Mouse (Mus musculus): Measurements from ENCODE around the gene Carnmt1. TPM values are rescaled to one million over a fixed set of nuclear protein-coding genes. Genes with fewer than 3 reads are reported as not detected.
A peak's percentile ranks its signal among the peaks of the same experiment; 100 is the strongest.
"Not testable (repeated sequence)": the region's sequence is repeated elsewhere in the genome, so short reads cannot be mapped to it uniquely, and the experiment has no call there.

Carnmt1 gene
- polyA plus RNA-seq, 1 experiment = 49.5 TPM

- no peaks in the 10 kb centered on the region for H3K9me3 ChIP-seq (replicated peaks; ENCODE audit: control insufficient read depth, insufficient read depth, low read length, poor library complexity, severe bottlenecking)
- H3K27me3 ChIP-seq (ENCODE audit: control insufficient read depth, insufficient read depth, low read length, poor library complexity, severe bottlenecking) = no peaks in the 10 kb centered on the region
- H3K36me3 ChIP-seq (ENCODE audit: control insufficient read depth, insufficient read depth, low read length, poor library complexity, severe bottlenecking) = no peaks in the 10 kb centered on the region; the same call in 1 of the 2 replicates
- no peak overlapping the region for H3K27ac ChIP-seq (ENCODE audit: insufficient read depth, low read length)
- peaks cover 2% of the 10 kb centered on the region for H3K4me1 ChIP-seq (ENCODE audit: control insufficient read depth, insufficient read depth, low read length)
- no peak overlapping the region for H3K4me3 ChIP-seq (ENCODE audit: low read depth, low read length)
- no peak for TF ChIP-seq POLR2A (IDR thresholded peaks at IDR 0.05; ENCODE audit: insufficient read depth, low read length)
- TF ChIP-seq EP300 (IDR thresholded peaks at IDR 0.05; ENCODE audit: insufficient read depth, low read depth, low read length) = no peak
- TF ChIP-seq CTCF (IDR thresholded peaks at IDR 0.05; ENCODE audit: low read depth, low read length) = no peak
- H3K9ac ChIP-seq (ENCODE audit: low read depth, poor library complexity, severe bottlenecking) = no peak overlapping the region
Observed at GRCm38 (mm10) chr19:18708101-18708500, 37.5 kb downstream of the Carnmt1 start.

- H3K4me3 ChIP-seq (ENCODE audit: low read depth, low read length) = no peak overlapping the region
- H3K9me3 ChIP-seq (replicated peaks; ENCODE audit: control insufficient read depth, insufficient read depth, low read length, poor library complexity, severe bottlenecking) = no peaks in the 10 kb centered on the region
- no peaks in the 10 kb centered on the region for H3K27me3 ChIP-seq (ENCODE audit: control insufficient read depth, insufficient read depth, low read length, poor library complexity, severe bottlenecking)
- peaks cover 2% of the 10 kb centered on the region for H3K4me1 ChIP-seq (ENCODE audit: control insufficient read depth, insufficient read depth, low read length)
- H3K27ac ChIP-seq (ENCODE audit: insufficient read depth, low read length) = no peak overlapping the region; the same call in 1 of the 2 replicates
- no peak overlapping the region for H3K9ac ChIP-seq (ENCODE audit: low read depth, poor library complexity, severe bottlenecking)
- H3K36me3 ChIP-seq (ENCODE audit: control insufficient read depth, insufficient read depth, low read length, poor library complexity, severe bottlenecking) = peaks cover 5% of the 10 kb centered on the region; the same call in 1 of the 2 replicates
- TF ChIP-seq POLR2A (IDR thresholded peaks at IDR 0.05; ENCODE audit: insufficient read depth, low read length) = no peak
- peak; percentile 82; the same call in 1 of the 2 replicates for TF ChIP-seq EP300 (IDR thresholded peaks at IDR 0.05; ENCODE audit: insufficient read depth, low read depth, low read length)
- TF ChIP-seq CTCF (IDR thresholded peaks at IDR 0.05; ENCODE audit: low read depth, low read length) = no peak
Observed at GRCm38 (mm10) chr19:18710903-18711302, 40.3 kb downstream of the Carnmt1 start.

GRCm38 (mm10) chr19:18711589-18711988 lies 41.0 kb downstream of the Carnmt1 start:
- Histone ChIP-seq H3K9me3 (replicated peaks; ENCODE audit: control insufficient read depth, insufficient read depth, low read length, poor library complexity, severe bottlenecking) (no peaks in the 10 kb centered on the region), H3K9ac (ENCODE audit: low read depth, poor library complexity, severe bottlenecking) (peak overlapping the region; percentile 72), H3K27ac (ENCODE audit: insufficient read depth, low read length) (peak overlapping the region; percentile 92), H3K4me1 (ENCODE audit: control insufficient read depth, insufficient read depth, low read length) (peaks cover 2% of the 10 kb centered on the region), H3K36me3 (ENCODE audit: control insufficient read depth, insufficient read depth, low read length, poor library complexity, severe bottlenecking) (peaks cover 5% of the 10 kb centered on the region; the same call in 1 of the 2 replicates), H3K27me3 (ENCODE audit: control insufficient read depth, insufficient read depth, low read length, poor library complexity, severe bottlenecking) (no peaks in the 10 kb centered on the region), H3K4me3 (ENCODE audit: low read depth, low read length) (peak overlapping the region; percentile 62; the same call in 1 of the 2 replicates)
- no peak for TF ChIP-seq CTCF (IDR thresholded peaks at IDR 0.05; ENCODE audit: low read depth, low read length)
- TF ChIP-seq EP300 (IDR thresholded peaks at IDR 0.05; ENCODE audit: insufficient read depth, low read depth, low read length) = no peak
- TF ChIP-seq POLR2A (IDR thresholded peaks at IDR 0.05; ENCODE audit: insufficient read depth, low read length) = no peak

- Histone ChIP-seq H3K27me3 (ENCODE audit: control insufficient read depth, insufficient read depth, low read length, poor library complexity, severe bottlenecking) (no peaks in the 10 kb centered on the region), H3K36me3 (ENCODE audit: control insufficient read depth, insufficient read depth, low read length, poor library complexity, severe bottlenecking) (peaks cover 9% of the 10 kb centered on the region), H3K27ac (ENCODE audit: insufficient read depth, low read length) (peak overlapping the region; percentile 84), H3K9ac (ENCODE audit: low read depth, poor library complexity, severe bottlenecking) (peak overlapping the region; percentile 72), H3K9me3 (replicated peaks; ENCODE audit: control insufficient read depth, insufficient read depth, low read length, poor library complexity, severe bottlenecking) (no peaks in the 10 kb centered on the region), H3K4me3 (ENCODE audit: low read depth, low read length) (peak overlapping the region; percentile 83), H3K4me1 (ENCODE audit: control insufficient read depth, insufficient read depth, low read length) (peaks cover 2% of the 10 kb centered on the region)
- TF ChIP-seq CTCF (IDR thresholded peaks at IDR 0.05; ENCODE audit: low read depth, low read length) = no peak
- no peak for TF ChIP-seq POLR2A (IDR thresholded peaks at IDR 0.05; ENCODE audit: insufficient read depth, low read length)
Observed at GRCm38 (mm10) chr19:18712153-18712865, 41.7 kb downstream of the Carnmt1 start.

- Histone ChIP-seq H3K9me3 (replicated peaks; ENCODE audit: control insufficient read depth, insufficient read depth, low read length, poor library complexity, severe bottlenecking) (no peaks in the 10 kb centered on the region), H3K36me3 (ENCODE audit: control insufficient read depth, insufficient read depth, low read length, poor library complexity, severe bottlenecking) (peaks cover 14% of the 10 kb centered on the region), H3K4me3 (ENCODE audit: low read depth, low read length) (peak within 1 kb of the TSS; percentile 99), H3K27ac (ENCODE audit: insufficient read depth, low read length) (peak within 1 kb of the TSS; percentile 84), H3K9ac (ENCODE audit: low read depth, poor library complexity, severe bottlenecking) (peak within 1 kb of the TSS; percentile 93), H3K4me1 (ENCODE audit: control insufficient read depth, insufficient read depth, low read length) (peaks cover 2% of the 10 kb centered on the region), H3K27me3 (ENCODE audit: control insufficient read depth, insufficient read depth, low read length, poor library complexity, severe bottlenecking) (no peaks in the 10 kb centered on the region)
- TF ChIP-seq CTCF (IDR thresholded peaks at IDR 0.05; ENCODE audit: low read depth, low read length) (peak; percentile 16), EP300 (IDR thresholded peaks at IDR 0.05; ENCODE audit: insufficient read depth, low read depth, low read length) (no peak), POLR2A (IDR thresholded peaks at IDR 0.05; ENCODE audit: insufficient read depth, low read length) (no peak)
Observed at GRCm38 (mm10) chr19:18712866-18713300, 42.3 kb downstream of the Carnmt1 start, which contains the start of gene D030056L22Rik. Gene D030056L22Rik (plus strand): TSS chr19:18713193.

GRCm38 (mm10) chr19:18713357-18713756 lies 42.8 kb downstream of the Carnmt1 start:
- not testable (repeated sequence) for H3K27me3 ChIP-seq (ENCODE audit: control insufficient read depth, insufficient read depth, low read length, poor library complexity, severe bottlenecking); H3K4me1 ChIP-seq (ENCODE audit: control insufficient read depth, insufficient read depth, low read length); H3K27ac ChIP-seq (ENCODE audit: insufficient read depth, low read length); H3K9me3 ChIP-seq (replicated peaks; ENCODE audit: control insufficient read depth, insufficient read depth, low read length, poor library complexity, severe bottlenecking)
- Histone ChIP-seq H3K36me3 (ENCODE audit: control insufficient read depth, insufficient read depth, low read length, poor library complexity, severe bottlenecking) (peaks cover 18% of the 10 kb centered on the region), H3K4me3 (ENCODE audit: low read depth, low read length) (peak overlapping the region; percentile 99), H3K9ac (ENCODE audit: low read depth, poor library complexity, severe bottlenecking) (peak overlapping the region; percentile 93)

All from ES-Bruce4 (cell line).